Mouse (Mus musculus): ENCODE results near the gene Crabp2. TPM values are rescaled to one million over a fixed set of nuclear protein-coding genes. Genes with fewer than 3 reads are reported as not detected.
"Not testable (repeated sequence)": the region's sequence is repeated elsewhere in the genome, so short reads cannot be mapped to it uniquely, and the experiment has no call there.

Crabp2 gene
- 1 to 10 TPM; 1.6 to 3.7 TPM for total RNA-seq (2021)
- long read RNA-seq, experiment 1, result 0 reads
- long read RNA-seq, experiment 2, partial matches to known transcripts, result 1 of 5 reads
- long read RNA-seq, experiment 2, other reads (novel, unspliced or antisense), result 0 of 5 reads

DNA sequence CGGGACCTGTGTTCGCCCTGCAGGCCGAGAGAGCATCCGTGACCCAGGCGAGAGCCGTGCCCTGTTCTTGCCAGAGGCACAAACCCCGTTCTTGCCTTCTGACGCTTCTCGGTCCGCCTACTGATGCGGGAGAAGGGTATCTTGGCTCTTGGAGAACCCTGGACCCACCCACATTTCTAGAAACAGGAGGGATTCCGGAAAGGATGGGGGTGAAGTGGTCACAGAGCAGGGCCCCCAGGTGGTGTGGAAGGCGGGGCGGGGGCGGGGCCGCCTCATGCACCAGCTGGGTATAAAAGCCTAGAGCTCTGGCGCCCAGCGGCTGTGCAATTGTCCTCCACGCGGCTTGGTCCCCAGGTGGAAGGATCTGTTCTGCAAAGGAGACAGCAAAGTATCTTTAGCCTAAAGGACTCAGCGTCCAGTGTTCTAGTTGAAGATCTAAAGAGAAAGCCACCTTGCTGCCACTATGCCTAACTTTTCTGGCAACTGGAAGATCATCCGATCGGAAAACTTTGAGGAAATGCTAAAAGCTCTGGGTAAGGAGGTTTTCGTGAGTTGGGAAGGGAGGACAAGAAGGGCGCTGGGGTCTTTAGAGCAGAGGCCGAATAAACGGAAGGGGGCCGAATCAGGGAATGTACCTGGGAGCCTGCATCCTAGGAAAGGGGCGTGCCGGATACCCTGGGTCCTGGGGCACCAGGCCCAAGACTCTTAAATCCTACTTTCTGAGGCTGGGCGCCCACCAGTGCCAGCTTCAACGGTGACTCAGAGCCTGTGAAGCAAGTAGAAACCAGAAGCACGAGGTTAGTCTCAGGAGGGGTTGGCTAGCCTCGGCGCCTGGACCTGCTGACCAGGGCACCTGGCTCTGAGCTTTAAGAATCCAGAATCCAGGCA lies at the start of gene Crabp2:
Gene Crabp2 (plus strand): TSS at position 289 of the 888 bp plus-strand sequence.
- TF ChIP-seq CTCF (conservative IDR thresholded peaks at IDR 0.05), result no peak
- Histone ChIP-seq H3K27ac (no peak within 1 kb of the TSS), H3K4me3 (peak within 1 kb of the TSS; percentile 47)
- no peak for DNase-seq (ENCODE audit: low spot score in 2 of 2)

GRCm38 (mm10) chr3:87899266-87899665 lies 49.2 kb upstream of the Crabp2 start:
- no peak overlapping the region for H3K27ac ChIP-seq
- DNase-seq (ENCODE audit: low spot score in 2 of 2), result no peak
- H3K4me3 ChIP-seq, result no peak overlapping the region
- TF ChIP-seq CTCF (conservative IDR thresholded peaks at IDR 0.05), result no peak

GRCm38 (mm10) chr3:87899776-87900175 lies 48.7 kb upstream of the Crabp2 start:
- H3K27ac ChIP-seq, result no peak overlapping the region
- no peak for DNase-seq (ENCODE audit: low spot score in 2 of 2)
- TF ChIP-seq CTCF (conservative IDR thresholded peaks at IDR 0.05), result no peak
- no peak overlapping the region for H3K4me3 ChIP-seq

- no peak for TF ChIP-seq CTCF (conservative IDR thresholded peaks at IDR 0.05)
- Histone ChIP-seq H3K27ac (no peak overlapping the region), H3K4me3 (no peak overlapping the region)
- no peak for DNase-seq (ENCODE audit: low spot score in 2 of 2)
Measured at GRCm38 (mm10) chr3:87901036-87901624, 47.3 kb upstream of the Crabp2 start.

GRCm38 (mm10) chr3:87901959-87902358 lies 46.5 kb upstream of the Crabp2 start:
- H3K27ac ChIP-seq; H3K4me3 ChIP-seq; DNase-seq (ENCODE audit: low spot score in 2 of 2): not testable (repeated sequence)

DNA sequence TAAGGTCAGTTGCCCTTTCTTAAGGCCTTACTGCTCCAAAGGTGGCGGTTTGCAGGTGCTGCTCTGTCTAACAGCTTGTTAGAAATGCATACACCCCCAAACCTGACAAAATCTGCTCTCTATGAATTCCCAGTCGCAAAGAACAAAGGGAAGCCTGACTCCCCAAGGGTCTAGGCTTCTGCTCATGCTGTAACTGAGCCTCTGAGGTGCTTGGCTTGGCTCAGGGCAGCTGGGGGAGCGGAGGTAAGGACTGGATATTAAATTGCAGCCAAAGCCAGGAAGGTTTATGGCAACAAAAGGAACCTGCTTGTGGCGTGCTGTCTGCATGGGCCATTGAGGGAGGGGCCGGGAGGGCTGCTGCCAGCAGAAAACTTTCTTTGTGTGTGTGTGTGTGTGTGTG lies 44.6 kb upstream of the Crabp2 start:
- DNase-seq (ENCODE audit: low spot score in 2 of 2), result no peak
- Histone ChIP-seq H3K27ac (no peak overlapping the region), H3K4me3 (no peak overlapping the region)
- no peak for TF ChIP-seq CTCF (conservative IDR thresholded peaks at IDR 0.05)

DNA sequence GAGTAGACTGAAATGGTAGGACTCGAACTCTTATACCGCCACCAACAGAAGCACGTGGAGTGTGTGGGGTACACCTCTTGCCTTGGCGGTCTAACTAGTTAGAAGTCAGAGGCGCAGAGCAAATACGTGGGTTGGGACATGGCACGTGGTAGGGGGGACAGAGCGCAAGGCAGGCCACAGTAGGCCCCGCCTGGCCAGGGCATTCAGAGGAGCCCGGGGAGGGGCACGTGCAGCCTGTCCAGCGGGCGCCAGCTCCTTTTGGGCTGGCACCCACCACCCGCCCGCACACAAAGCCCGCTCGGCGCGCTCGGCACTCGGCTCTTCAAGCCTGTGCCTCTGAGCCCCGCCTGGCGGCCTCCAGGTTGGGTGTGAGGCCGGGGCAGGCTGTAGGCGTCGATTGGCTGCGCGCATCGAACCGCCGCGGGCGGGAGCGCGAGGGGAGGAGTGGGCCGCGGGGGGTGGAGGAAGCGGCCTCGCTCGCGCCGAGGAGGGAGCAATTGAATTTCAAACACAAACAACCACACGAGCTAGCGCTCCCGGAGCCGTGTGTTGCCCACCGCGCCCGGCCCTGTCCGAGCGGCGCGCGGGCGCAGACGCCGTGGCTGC lies 42.5 kb upstream of the Crabp2 start, which contains the start of gene Hdgf:
Gene Hdgf (plus strand): TSS at position 442 of the 606 bp plus-strand sequence.
- peak; percentile 92 to 94 for DNase-seq (ENCODE audit: low spot score in 2 of 2)
- peak within 1 kb of the TSS; percentile 98 for H3K27ac ChIP-seq
- TF ChIP-seq CTCF (conservative IDR thresholded peaks at IDR 0.05), result peak; percentile 58
- peak within 1 kb of the TSS; percentile 88 for H3K4me3 ChIP-seq

- TF ChIP-seq CTCF (conservative IDR thresholded peaks at IDR 0.05), result no peak
- Histone ChIP-seq H3K27ac (peak overlapping the region; percentile 98), H3K4me3 (peak overlapping the region; percentile 88)
- DNase-seq (ENCODE audit: low spot score in 2 of 2), result peak in 1 of 2 experiments; percentile 44
Measured at GRCm38 (mm10) chr3:87906601-87906980, 41.9 kb upstream of the Crabp2 start.

DNA sequence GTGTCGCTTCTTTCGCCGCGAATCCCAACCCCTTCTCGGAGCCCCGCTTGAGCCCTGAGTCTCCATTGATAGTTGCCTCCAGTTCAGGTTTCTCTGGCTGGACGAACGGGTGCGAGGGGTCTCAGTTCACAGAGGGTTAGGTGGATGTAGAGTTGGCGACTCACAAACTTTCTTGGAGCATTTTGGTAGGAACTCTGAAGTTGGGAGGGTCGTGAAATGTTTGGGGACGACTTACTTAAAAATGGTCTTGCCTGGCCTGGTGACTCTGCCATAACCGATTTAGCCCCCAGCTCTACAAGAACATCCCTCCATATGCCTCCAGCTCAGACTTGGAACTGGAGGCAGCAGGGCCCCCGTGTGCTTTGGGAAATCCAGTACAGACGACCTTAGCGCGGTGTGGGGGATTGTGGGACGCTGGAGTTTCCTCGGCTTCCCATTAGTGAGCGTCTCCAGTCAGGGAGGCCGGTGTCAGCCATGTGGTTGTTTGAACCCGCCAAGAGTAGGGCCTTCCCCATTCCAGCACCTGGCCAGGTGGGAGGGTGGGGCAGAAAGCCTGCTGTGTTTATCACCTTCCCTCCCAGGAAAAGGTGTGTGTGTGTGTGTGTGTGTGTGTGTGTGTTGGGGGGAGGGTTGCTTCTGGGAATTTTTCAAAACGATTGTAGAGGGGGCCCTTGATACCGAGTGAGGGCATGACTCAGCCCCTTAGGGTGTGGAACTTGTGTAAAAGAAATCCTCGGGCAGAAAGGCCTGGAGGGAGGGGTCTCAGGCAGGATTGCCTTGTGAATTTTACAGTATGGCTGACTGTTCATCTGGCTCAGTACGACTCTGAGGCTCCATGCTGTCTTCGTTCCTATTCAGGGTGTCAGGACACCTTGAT lies 41.2 kb upstream of the Crabp2 start:
- Histone ChIP-seq H3K27ac (peak overlapping the region; percentile 98), H3K4me3 (peak overlapping the region; percentile 88)
- TF ChIP-seq CTCF (conservative IDR thresholded peaks at IDR 0.05), result no peak
- DNase-seq (ENCODE audit: low spot score in 2 of 2), result peak in 1 of 2 experiments; percentile 34

GRCm38 (mm10) chr3:87907906-87908305 lies 40.6 kb upstream of the Crabp2 start:
- TF ChIP-seq CTCF (conservative IDR thresholded peaks at IDR 0.05), result no peak
- Histone ChIP-seq H3K27ac (peak overlapping the region; percentile 98; the same call in 1 of the 2 replicates), H3K4me3 (peak overlapping the region; percentile 88)
- DNase-seq (ENCODE audit: low spot score in 2 of 2), result no peak

GRCm38 (mm10) chr3:87909381-87909780 lies 39.1 kb upstream of the Crabp2 start:
- Histone ChIP-seq H3K27ac (peak overlapping the region; percentile 84; the same call in 1 of the 2 replicates), H3K4me3 (no peak overlapping the region)
- TF ChIP-seq CTCF (conservative IDR thresholded peaks at IDR 0.05), result no peak
- no peak for DNase-seq (ENCODE audit: low spot score in 2 of 2)

DNA sequence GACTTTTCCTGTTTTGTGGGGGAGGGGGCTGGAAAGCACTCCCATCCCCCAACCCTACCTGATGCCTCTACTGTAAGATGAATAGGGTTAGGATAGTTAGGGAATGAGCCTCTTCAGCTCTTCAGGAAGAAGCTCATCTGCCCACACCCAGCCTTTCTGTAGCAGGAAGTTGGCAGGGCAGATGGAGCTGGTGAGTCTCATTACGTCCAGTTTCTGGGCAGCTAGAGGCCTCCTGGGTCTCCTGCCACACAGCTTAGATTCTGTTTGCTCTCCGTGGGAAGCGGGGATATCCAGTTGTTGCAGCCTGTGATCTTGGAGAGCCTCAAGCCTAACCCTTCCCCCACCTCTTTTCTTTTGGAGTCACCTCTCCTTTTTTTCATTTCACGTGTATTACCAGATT lies 38.6 kb upstream of the Crabp2 start:
- Histone ChIP-seq H3K4me3 (peak overlapping the region; percentile 52; the same call in 1 of the 2 replicates), H3K27ac (peak overlapping the region; percentile 84)
- TF ChIP-seq CTCF (conservative IDR thresholded peaks at IDR 0.05), result no peak
- DNase-seq (ENCODE audit: low spot score in 2 of 2), result no peak

Measured in layer of hippocampus, adult 2 months (tissue).